Mouse (Mus musculus) embryonic fibroblast, embryonic 13.5 days (primary cell): ENCODE data around the gene Pex11g.

ENCODE experiments used
- CTCF ChIP-seq: IDR thresholded peaks from 2 replicates; pipeline ENCODE4 v1.5.1; 2011; ENCODE audit warnings: mild to moderate bottlenecking, control low read depth, low read length, moderate library complexity, borderline replicate concordance; ENCODE audit not compliant: insufficient read depth
- POLR2A ChIP-seq: IDR thresholded peaks from 2 replicates; pipeline ENCODE4 v1.6.1; 2011; ENCODE audit warnings: low read depth, mild to moderate bottlenecking, control low read depth, low read length, moderate library complexity

GRCm38 (mm10) chr8:3467006-3467885, at the start of gene Pex11g:
- no peak for TF ChIP-seq CTCF
- peak; percentile 95 for TF ChIP-seq POLR2A
